Mouse (Mus musculus) cerebellum, adult 2 months (tissue): ENCODE results near the gene 1110059E24Rik. TPM values are rescaled to one million over a fixed set of nuclear protein-coding genes. Genes with fewer than 3 reads are reported as not detected.

Experiments
- DNase-seq, 2 experiments: peaks; one replicate each; pipeline ENCODE4 v3.0.0; 2021
- H3K27ac ChIP-seq: fragments of 200-500 bp; 2 replicates; pipeline ENCODE4 v1.5.1; 2012; ENCODE audit warnings: low read length, control low read depth, inconsistent platforms; ENCODE audit not compliant: insufficient read depth
- H3K27me3 ChIP-seq: fragments of 200-500 bp; 2 replicates; pipeline ENCODE4 v1.6.1; 2012; ENCODE audit warnings: inconsistent platforms, mild to moderate bottlenecking, low read length, moderate library complexity; ENCODE audit not compliant: control insufficient read depth, insufficient read depth
- H3K4me1 ChIP-seq: fragments of 200-500 bp; 2 replicates; pipeline ENCODE4 v1.6.1; 2011; ENCODE audit warnings: low read length; ENCODE audit not compliant: control insufficient read depth, insufficient read depth
- H3K4me3 ChIP-seq: fragments of 200-500 bp; replicated peaks from 2 replicates; pipeline ENCODE3; 2011; ENCODE audit warnings: mild to moderate bottlenecking, low read depth, low read length, control low read depth; ENCODE audit not compliant: insufficient read depth
- CTCF ChIP-seq: fragments of 200-500 bp; IDR thresholded peaks from 2 replicates; pipeline ENCODE4 v1.5.1; 2011; ENCODE audit warnings: low read depth, mild to moderate bottlenecking, control low read depth, low read length, moderate library complexity, borderline replicate concordance; ENCODE audit not compliant: insufficient read depth
- POLR2A ChIP-seq: fragments of 200-500 bp; IDR thresholded peaks from 2 replicates; pipeline ENCODE4 v1.6.1; 2011; ENCODE audit warnings: low read length, control low read depth, borderline replicate concordance; ENCODE audit not compliant: insufficient read depth
- WGBS: fragments of 180-500 bp; shearing (Covaris S2); methylation state at CpG from one replicate; pipeline ENCODE4 v1.1.7; 2018; 5-methylcytosine and 5-hydroxymethylcytosine counted together
- polyA plus RNA-seq: library from polyadenylated mRNA; depleted of rRNA; stranded (reverse); fragments of >200 nt; gene quantifications from 2 replicates; pipeline ENCODE4 v1.2.3, GENCODE M21; 2012; rRNA removed

The 1110059E24Rik gene
- polyA plus RNA-seq, 1 experiment: 31.2 TPM

DNA sequence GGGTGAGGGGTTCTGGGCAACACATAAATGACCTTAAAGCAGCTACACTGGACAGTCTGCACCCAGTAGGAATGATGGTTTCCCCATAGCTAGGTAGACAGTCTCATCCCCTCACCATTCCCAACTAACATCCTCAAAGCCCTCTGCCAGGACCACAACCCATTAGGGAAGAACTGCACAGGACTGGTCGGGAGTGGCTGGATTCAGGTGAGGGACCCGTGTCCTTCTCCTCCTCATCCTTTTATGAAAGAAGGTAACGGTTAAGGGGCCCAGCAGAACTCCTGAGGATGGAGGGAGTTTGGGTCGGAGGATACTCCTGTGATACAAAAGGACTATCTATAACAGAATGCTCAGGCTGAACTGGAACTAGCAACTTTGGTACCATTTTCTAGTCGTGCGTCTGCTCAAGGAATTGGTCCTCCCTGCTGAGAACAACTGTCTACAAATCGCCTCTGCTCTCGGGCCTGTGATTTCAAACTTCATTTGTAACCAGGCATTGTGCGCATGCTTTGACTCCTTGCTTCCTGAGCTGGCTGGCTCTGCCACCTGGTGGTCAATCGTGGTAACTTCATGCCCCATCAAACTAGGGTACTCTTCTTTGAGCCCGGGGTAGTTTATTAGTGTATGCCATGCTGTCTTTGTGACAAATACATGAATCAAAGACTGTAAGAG, 88.9 kb downstream of the 1110059E24Rik start:
- H3K4me3 ChIP-seq: no peak overlapping the region
- H3K4me1 ChIP-seq: no peaks in the 10 kb centered on the region
- 22% methylated on average over 11 of the region's 11 CpGs for WGBS
- TF ChIP-seq POLR2A (no peak), CTCF (peak; percentile 98)
- H3K27ac ChIP-seq: no peak overlapping the region
- no peaks in the 10 kb centered on the region for H3K27me3 ChIP-seq
- peak; percentile 64 to 76 for DNase-seq

DNA sequence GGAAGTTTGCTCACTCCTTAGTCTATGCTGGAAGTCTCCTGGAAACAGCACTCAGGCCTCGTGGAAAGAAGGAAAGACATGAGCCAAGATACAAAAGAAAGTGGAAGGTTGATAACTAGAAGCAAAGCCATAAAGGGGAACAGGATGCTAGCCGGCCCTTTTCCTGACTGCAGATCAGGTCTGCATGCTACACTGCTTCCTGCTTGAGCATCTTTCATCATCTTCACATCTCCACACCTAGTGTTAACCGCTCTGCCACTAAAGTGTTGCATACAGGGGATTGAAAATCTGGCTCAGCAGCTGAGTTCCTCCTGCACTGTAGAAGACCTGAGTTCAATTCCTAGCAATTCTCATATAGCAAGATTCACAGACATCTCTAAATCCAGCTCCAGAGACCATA, 89.8 kb downstream of the 1110059E24Rik start:
- TF ChIP-seq CTCF: no peak
- no peak for TF ChIP-seq POLR2A
- WGBS: 89% methylated on average over 3 of the region's 3 CpGs

DNA sequence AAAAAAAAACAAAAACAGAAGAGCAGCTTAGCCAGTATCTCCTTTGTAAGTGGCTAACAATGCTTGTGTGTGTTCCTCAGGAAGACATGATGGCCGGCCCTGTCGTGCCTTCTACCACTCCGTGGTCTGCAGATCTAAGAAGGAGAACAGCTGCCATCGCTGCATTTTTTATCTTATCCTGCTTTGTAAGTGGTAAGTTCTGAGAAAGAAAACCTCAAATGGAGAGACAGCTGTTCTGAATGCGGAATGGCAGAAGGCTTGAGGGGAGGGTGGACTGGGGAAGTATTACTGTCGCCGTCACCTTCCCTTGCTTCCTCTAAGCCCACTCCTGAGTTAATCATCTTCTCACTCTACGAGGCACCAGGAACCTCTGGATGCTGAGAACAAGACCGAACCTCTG, 100.0 kb downstream of the 1110059E24Rik start:
- Histone ChIP-seq H3K27me3 (no peaks in the 10 kb centered on the region), H3K4me3 (no peak overlapping the region), H3K4me1 (no peaks in the 10 kb centered on the region), H3K27ac (no peak overlapping the region)
- WGBS: 82% methylated on average over 9 of the region's 9 CpGs
- no peak for DNase-seq
- TF ChIP-seq POLR2A: no peak
- TF ChIP-seq CTCF: no peak

More for the DNA sequence above, 89.8 kb downstream of the 1110059E24Rik start:
- H3K27ac ChIP-seq: no peak overlapping the region
- no peaks in the 10 kb centered on the region for H3K27me3 ChIP-seq
- H3K4me1 ChIP-seq: no peaks in the 10 kb centered on the region
- no peak for DNase-seq
- no peak overlapping the region for H3K4me3 ChIP-seq

DNA sequence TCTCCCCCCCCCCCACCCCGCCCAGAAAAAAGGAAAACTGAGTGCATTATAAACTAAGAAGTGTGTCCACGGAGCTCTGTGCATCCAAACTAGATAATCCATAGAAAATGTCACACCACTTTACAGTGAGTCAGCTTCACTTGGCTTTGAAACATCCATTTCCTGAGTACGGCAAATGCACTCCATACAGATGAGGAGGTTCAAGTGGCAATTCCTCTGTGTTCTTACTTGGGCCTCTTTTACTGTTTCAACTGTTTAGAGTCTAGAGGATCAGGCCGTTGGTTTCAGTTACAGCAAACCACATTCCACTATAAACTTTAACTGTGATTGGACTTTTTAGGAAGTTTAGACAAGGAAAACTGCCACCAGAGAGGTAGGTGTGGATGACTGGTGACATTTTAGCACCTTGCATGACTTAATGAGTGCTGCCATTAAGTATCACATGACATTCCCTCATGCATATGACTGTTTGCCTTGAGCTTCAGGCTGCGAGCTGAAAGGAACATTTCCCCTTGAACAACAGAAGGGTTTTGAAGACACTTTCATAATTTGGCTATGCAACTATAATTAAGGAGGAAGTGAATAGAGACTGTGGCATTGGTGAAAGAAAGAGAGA, 100.7 kb downstream of the 1110059E24Rik start:
- 80% methylated on average over 5 of the region's 5 CpGs for WGBS
- no peak for TF ChIP-seq POLR2A
- DNase-seq: no peak
- no peaks in the 10 kb centered on the region for H3K4me1 ChIP-seq
- H3K27ac ChIP-seq: no peak overlapping the region
- no peaks in the 10 kb centered on the region for H3K27me3 ChIP-seq
- no peak overlapping the region for H3K4me3 ChIP-seq

DNA sequence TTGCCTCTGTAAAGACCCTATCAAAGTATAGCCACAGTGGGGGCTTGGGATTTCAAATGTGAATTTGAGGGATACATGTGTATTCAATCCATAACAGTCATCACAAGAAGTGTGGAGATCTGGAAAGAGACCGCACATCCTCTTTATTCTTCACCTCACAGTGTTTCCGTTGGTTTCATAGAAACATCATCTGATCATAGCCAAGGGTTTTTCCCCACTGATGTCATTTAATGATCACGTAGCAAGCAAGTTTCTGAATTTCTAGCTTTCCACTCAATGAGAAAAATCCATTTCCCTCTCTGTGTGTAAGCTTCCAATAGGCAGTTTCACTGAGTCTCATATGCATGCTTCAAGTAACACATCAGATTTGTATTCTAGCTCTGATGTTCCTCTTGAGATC, 103.1 kb downstream of the 1110059E24Rik start:
- no peak overlapping the region for H3K4me3 ChIP-seq
- no peak overlapping the region for H3K27ac ChIP-seq
- no peaks in the 10 kb centered on the region for H3K27me3 ChIP-seq
- H3K4me1 ChIP-seq: no peaks in the 10 kb centered on the region
- TF ChIP-seq CTCF (no peak), POLR2A (no peak)
- DNase-seq: no peak
- 92% methylated on average over 3 of the region's 3 CpGs for WGBS

DNA sequence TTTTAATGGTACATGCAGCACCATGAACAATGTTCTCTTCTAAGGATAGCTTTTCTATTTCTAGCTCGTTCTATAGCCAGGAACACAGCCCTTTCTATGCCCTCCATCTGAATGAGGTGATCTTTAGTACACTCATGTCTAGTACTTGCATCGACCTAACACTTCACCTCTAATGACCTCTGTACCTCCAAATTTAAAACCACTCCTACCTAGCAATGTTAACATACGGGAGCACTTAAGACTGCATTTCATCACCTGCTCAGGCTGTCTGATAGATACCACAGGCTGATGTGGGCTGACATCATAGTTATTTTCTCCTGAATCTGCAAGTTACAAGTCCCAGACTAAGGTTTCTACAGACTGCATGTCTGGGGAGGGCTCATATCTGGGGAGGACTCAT, 103.8 kb downstream of the 1110059E24Rik start:
- H3K4me3 ChIP-seq: no peak overlapping the region
- no peak overlapping the region for H3K27ac ChIP-seq
- TF ChIP-seq POLR2A (no peak), CTCF (no peak)
- no peak for DNase-seq
- no peaks in the 10 kb centered on the region for H3K4me1 ChIP-seq
- WGBS: 76% methylated on average over 3 of the region's 3 CpGs
- H3K27me3 ChIP-seq: no peaks in the 10 kb centered on the region

DNA sequence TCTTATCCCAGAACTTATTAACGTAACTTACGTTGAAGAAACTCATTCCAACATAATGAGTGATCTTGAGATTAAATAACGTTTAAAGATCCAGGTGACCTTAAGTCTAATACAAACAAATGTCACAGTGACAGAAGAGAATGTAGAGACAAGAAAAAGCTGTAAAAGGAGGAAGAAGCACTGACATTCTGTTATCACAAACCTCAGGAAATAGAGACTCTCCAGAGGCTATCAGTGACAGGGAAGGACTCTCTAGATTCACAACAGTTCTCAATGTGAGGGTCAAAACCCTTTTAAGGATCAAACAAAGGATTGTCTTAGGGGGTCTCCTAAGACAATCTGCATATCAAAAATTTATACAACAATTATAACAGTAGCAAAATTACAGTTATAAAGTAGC, 115.7 kb downstream of the 1110059E24Rik start:
- WGBS: 90% methylated on average over 3 of the region's 3 CpGs
- TF ChIP-seq CTCF (no peak), POLR2A (no peak)
- no peak for DNase-seq
- Histone ChIP-seq H3K4me3 (no peak overlapping the region), H3K4me1 (no peaks in the 10 kb centered on the region), H3K27me3 (no peaks in the 10 kb centered on the region), H3K27ac (no peak overlapping the region)

Other genes with a start within 250 kb of the 1110059E24Rik start
- 0.92 and 1.3 TPM in 2 replicates for gene Gda, start 179.5 kb downstream of the 1110059E24Rik start, polyA plus RNA-seq
- 45.4 and 46.6 TPM in 2 replicates for gene Abhd17b, start 209 bp upstream of the 1110059E24Rik start, polyA plus RNA-seq
- gene Cemip2, start 125.4 kb upstream of the 1110059E24Rik start, polyA plus RNA-seq: 9.9 and 11.0 TPM in 2 replicates